Mouse (Mus musculus) megakaryocyte, embryonic 14.5 days (primary cell): Measurements from ENCODE around the gene Osbpl11.

Experiments used
- FLI1 ChIP-seq: IDR thresholded peaks from 2 replicates; pipeline ENCODE4 v1.6.1; 2012; ENCODE audit warnings: low read length, inconsistent platforms, mixed read lengths
- GATA1 ChIP-seq: IDR thresholded peaks from 3 replicates; pipeline ENCODE4 v1.6.1; 2012; ENCODE audit warnings: mixed read lengths, low read length, inconsistent platforms, borderline replicate concordance

DNA sequence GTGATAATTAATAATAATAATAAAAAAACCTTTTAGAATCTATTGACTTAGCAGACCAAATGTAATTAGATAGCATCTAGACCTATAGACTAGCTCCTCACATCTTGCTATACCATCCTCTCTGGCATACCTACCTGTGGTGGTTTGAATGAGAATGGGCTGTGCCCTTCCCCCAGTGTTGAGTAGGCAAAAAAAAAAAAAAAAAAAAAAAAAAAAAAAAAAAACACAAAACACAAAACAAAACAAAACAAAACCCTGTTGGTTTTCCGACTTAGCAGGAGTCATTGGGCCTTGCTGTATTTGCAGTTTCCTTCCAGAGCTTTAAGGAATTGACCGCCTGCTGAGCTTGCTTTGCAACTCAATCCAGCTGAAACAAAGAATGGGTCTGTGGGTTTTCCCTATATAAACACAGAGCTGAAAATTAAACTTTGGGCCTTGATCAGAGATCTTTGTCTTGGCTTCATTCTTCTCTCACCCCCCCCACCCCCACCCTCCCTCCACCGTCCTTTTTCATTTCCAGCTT is 43.1 kb upstream of the Osbpl11 start:
- TF ChIP-seq FLI1 (no peak), GATA1 (no peak)
